Mouse (Mus musculus): ENCODE measurements around the gene Gm43517. TPM values are rescaled to one million over a fixed set of nuclear protein-coding genes. Genes with fewer than 3 reads are reported as not detected.

Gene Gm43517
- polyA plus RNA-seq, 2 experiments: 0.04 TPM; not detected in 1

DNA sequence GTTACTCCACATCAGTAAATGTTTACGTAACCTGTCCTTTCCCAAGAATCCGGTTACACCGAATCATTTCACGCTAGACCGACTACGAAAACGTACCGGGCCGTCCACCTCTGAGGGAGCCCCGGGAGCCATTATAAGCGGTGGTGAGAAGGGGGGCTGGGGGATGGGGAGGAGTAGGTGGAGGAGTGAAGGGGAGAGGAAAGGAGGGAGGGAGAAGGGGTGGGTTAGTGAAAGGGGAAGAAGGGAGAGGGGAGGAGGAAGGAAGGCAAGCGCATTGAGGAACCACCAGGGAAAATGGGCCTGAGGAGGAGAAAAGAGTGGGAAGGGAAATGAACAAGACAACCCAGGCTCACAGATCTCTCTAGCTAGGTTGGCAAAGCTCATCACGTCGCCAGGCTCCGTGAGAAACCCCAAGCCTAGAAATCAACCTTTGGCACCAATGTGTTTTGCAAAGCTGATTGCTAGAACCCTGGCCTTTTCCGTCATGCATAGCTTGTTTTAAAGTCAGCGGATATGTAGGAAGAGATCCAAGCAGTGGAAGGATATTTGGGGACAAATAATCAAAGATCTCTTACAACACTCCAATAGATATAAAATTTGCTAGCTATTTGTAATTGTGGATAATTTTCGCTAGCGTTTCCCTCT lies 3.1 kb upstream of the Gm43517 start:
- Histone ChIP-seq H3K4me3 (replicated peaks; ENCODE audit: low read length) (no peak overlapping the region), H3K4me2 (replicated peaks; ENCODE audit: low read depth, low read length, severe bottlenecking) (no peak overlapping the region), H3K9ac (ENCODE audit: low read depth, low read length, severe bottlenecking) (no peak overlapping the region), H3K4me1 (ENCODE audit: control insufficient read depth, insufficient read depth, low read length) (0 out of 2 replicates have a peak, but pooled peaks cover 3% of the 10 kb centered on the region), H3K36me3 (ENCODE audit: control insufficient read depth, insufficient read depth, low read length) (no peaks in the 10 kb centered on the region), H3K9me3 (ENCODE audit: control insufficient read depth, low read length) (no peaks in the 10 kb centered on the region), H3K27me3 (ENCODE audit: control insufficient read depth, insufficient read depth, low read length) (peaks cover 97% of the 10 kb centered on the region), H3K27ac (replicated peaks; ENCODE audit: low read depth, low read length) (no peak overlapping the region)
- no peak for TF ChIP-seq POLR2A (IDR thresholded peaks at IDR 0.05; ENCODE audit: borderline replicate concordance, extremely low read depth, insufficient read depth, insufficient read length)
- DNase-seq (ENCODE audit: low spot score) (no peak), ATAC-seq (ENCODE audit: low FRiP score, low read depth) (no peak)
- WGBS: under 1% methylated on average over 19 of the region's 19 CpGs

DNA sequence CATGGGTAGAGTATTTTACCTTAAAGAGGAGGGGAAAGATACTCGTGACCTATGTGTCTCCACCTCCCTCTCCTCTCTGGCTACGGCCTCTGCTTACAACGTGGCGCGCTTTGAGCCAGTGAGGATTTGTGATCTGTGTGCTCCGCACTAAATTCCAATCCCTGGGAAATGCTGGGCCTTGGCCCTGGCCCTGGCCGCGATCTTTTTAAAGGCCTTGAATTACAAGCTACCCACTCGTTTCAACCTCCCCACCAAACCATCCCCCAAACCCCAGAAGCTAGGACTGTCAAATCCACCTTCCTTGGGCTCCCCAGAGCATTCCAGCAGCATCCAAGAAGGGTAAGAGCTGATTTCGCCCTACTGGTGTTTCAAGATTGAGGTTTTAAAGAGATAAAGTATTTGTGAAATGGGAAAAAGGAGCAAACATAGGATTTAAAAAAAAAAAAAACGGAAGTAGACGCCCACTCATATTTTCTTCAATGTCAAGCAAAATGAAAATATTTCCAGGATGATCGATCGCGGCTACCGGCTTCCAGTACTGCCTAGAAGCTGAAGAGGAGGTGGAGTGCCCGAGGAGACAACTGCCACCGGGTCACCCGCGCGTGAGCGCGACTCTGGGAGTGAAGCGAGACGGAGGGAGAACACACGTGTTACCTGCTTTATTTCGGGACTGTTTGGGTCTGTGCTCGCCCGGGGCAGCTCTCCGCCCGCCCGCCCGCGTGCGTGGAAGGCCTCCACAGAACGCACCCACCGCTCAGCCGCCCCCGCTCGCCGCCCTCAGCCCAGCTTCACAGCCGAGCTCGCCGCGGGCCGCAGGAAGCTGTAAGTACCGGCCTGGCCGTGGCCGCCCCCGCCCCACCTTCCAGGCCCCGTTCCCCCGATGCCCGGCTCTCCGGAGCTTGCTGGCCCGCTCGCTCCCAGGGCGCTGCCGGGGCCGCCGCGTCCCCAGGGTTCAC lies 2.1 kb upstream of the Gm43517 start, which contains the start of gene Foxg1:
Gene Foxg1 (plus strand): TSS at position 96 of the 956 bp plus-strand sequence.
- Histone ChIP-seq H3K36me3 (ENCODE audit: control insufficient read depth, insufficient read depth, low read length) (no peaks in the 10 kb centered on the region), H3K4me1 (ENCODE audit: control insufficient read depth, insufficient read depth, low read length) (0 out of 2 replicates have a peak, but pooled peaks cover 3% of the 10 kb centered on the region), H3K27ac (replicated peaks; ENCODE audit: low read depth, low read length) (no peak within 1 kb of the TSS), H3K4me2 (replicated peaks; ENCODE audit: low read depth, low read length, severe bottlenecking) (peak within 1 kb of the TSS; percentile 51), H3K9ac (ENCODE audit: low read depth, low read length, severe bottlenecking) (no peak within 1 kb of the TSS), H3K27me3 (ENCODE audit: control insufficient read depth, insufficient read depth, low read length) (peaks cover 89% of the 10 kb centered on the region), H3K9me3 (ENCODE audit: control insufficient read depth, low read length) (no peaks in the 10 kb centered on the region), H3K4me3 (replicated peaks; ENCODE audit: low read length) (peak within 1 kb of the TSS; percentile 37)
- 0 out of 2 replicates have a peak, but pooled peaks have one; percentile 6 for ATAC-seq (ENCODE audit: low FRiP score, low read depth)
- WGBS: 1% methylated on average over 48 of the region's 61 CpGs
- DNase-seq (ENCODE audit: low spot score): no peak
- no peak for TF ChIP-seq POLR2A (IDR thresholded peaks at IDR 0.05; ENCODE audit: borderline replicate concordance, extremely low read depth, insufficient read depth, insufficient read length)

- Histone ChIP-seq H3K4me2 (replicated peaks; ENCODE audit: low read depth, low read length, severe bottlenecking) (peak overlapping the region; percentile 51), H3K36me3 (ENCODE audit: control insufficient read depth, insufficient read depth, low read length) (no peaks in the 10 kb centered on the region), H3K9ac (ENCODE audit: low read depth, low read length, severe bottlenecking) (no peak overlapping the region), H3K4me1 (ENCODE audit: control insufficient read depth, insufficient read depth, low read length) (0 out of 2 replicates have a peak, but pooled peaks cover 3% of the 10 kb centered on the region), H3K27me3 (ENCODE audit: control insufficient read depth, insufficient read depth, low read length) (peaks cover 88% of the 10 kb centered on the region), H3K4me3 (replicated peaks; ENCODE audit: low read length) (peak overlapping the region; percentile 37), H3K27ac (replicated peaks; ENCODE audit: low read depth, low read length) (no peak overlapping the region), H3K9me3 (ENCODE audit: control insufficient read depth, low read length) (no peaks in the 10 kb centered on the region)
- DNase-seq (ENCODE audit: low spot score) (no peak), ATAC-seq (ENCODE audit: low FRiP score, low read depth) (peak; percentile 86)
- TF ChIP-seq POLR2A (IDR thresholded peaks at IDR 0.05; ENCODE audit: borderline replicate concordance, extremely low read depth, insufficient read depth, insufficient read length): no peak
- under 1% methylated on average over 34 of the region's 67 CpGs for WGBS
Observed at GRCm38 (mm10) chr12:49383521-49384133, 1.3 kb upstream of the Gm43517 start.

GRCm38 (mm10) chr12:49384295-49384875 lies 589 bp upstream of the Gm43517 start:
- Histone ChIP-seq H3K27ac (replicated peaks; ENCODE audit: low read depth, low read length) (no peak overlapping the region), H3K36me3 (ENCODE audit: control insufficient read depth, insufficient read depth, low read length) (no peaks in the 10 kb centered on the region), H3K9ac (ENCODE audit: low read depth, low read length, severe bottlenecking) (no peak overlapping the region), H3K4me2 (replicated peaks; ENCODE audit: low read depth, low read length, severe bottlenecking) (peak overlapping the region; percentile 51), H3K4me1 (ENCODE audit: control insufficient read depth, insufficient read depth, low read length) (0 out of 2 replicates have a peak, but pooled peaks cover 3% of the 10 kb centered on the region), H3K9me3 (ENCODE audit: control insufficient read depth, low read length) (no peaks in the 10 kb centered on the region), H3K27me3 (ENCODE audit: control insufficient read depth, insufficient read depth, low read length) (peaks cover 87% of the 10 kb centered on the region), H3K4me3 (replicated peaks; ENCODE audit: low read length) (peak overlapping the region; percentile 37)
- 2% methylated on average over 37 of the region's 66 CpGs for WGBS
- ATAC-seq (ENCODE audit: low FRiP score, low read depth): no peak
- no peak for DNase-seq (ENCODE audit: low spot score)
- TF ChIP-seq POLR2A (IDR thresholded peaks at IDR 0.05; ENCODE audit: borderline replicate concordance, extremely low read depth, insufficient read depth, insufficient read length): no peak
